Mouse (Mus musculus) MEL (cell line): ENCODE data around the gene Yap1. TPM values are rescaled to one million over a fixed set of nuclear protein-coding genes. Genes with fewer than 3 reads are reported as not detected.

Source experiments
- DNase-seq: peaks from one replicate; pipeline ENCODE4 v3.0.0; 2011; ENCODE audit warnings: low read depth, low spot score
- H3K27ac ChIP-seq: 2 replicates; pipeline ENCODE4 v1.5.1; 2012; ENCODE audit warnings: low read depth, mild to moderate bottlenecking, control low read depth, low read length, moderate library complexity; ENCODE audit not compliant: control insufficient read depth
- H3K27me3 ChIP-seq, 2 experiments: fragments of 150-350 bp in 1 of 2; sonication (generic) in 1 of 2; 2 replicates each; pipeline ENCODE4 v1.6.1; 2012; ENCODE audit warnings: low read length in 2 of 2, mild to moderate bottlenecking in 2 of 2, improper control_type of control experiment in 1 of 2, moderate library complexity in 1 of 2; ENCODE audit not compliant: insufficient read depth in 2 of 2, control insufficient read depth in 1 of 2
- H3K36me3 ChIP-seq, 2 experiments: 2 replicates each; pipeline ENCODE4 v1.6.1; 2012 to 2014; ENCODE audit warnings: low read length in 2 of 2, improper control_type of control experiment in 1 of 2, inconsistent platforms in 1 of 2, mild to moderate bottlenecking in 1 of 2; ENCODE audit not compliant: insufficient read depth in 2 of 2, control insufficient read depth in 1 of 2
- H3K4me1 ChIP-seq, 2 experiments: fragments of 150-350 bp in 1 of 2; sonication (generic) in 1 of 2; 2 replicates each; pipeline ENCODE4 v1.6.1; 2012; ENCODE audit warnings: low read length in 2 of 2, improper control_type of control experiment in 1 of 2, mild to moderate bottlenecking in 1 of 2; ENCODE audit not compliant: insufficient read depth in 2 of 2, control insufficient read depth in 1 of 2
- H3K4me3 ChIP-seq, 2 experiments: fragments of 150-350 bp in 1 of 2; sonication (generic) in 1 of 2; 2 replicates each; pipeline ENCODE4 v1.5.1; 2012; ENCODE audit warnings: low read depth in 2 of 2, low read length in 2 of 2, mild to moderate bottlenecking in 2 of 2, moderate library complexity in 2 of 2, control low read depth in 1 of 2, improper control_type of control experiment in 1 of 2; ENCODE audit not compliant: control insufficient read depth in 1 of 2, insufficient read depth in 1 of 2
- H3K79me2 ChIP-seq: 2 replicates; pipeline ENCODE4 v1.6.1; 2012; ENCODE audit warnings: mild to moderate bottlenecking, low read length, moderate library complexity; ENCODE audit not compliant: control insufficient read depth, poor library complexity, insufficient read depth
- H3K9ac ChIP-seq: 2 replicates; pipeline ENCODE4 v1.6.1; 2012; ENCODE audit warnings: low read depth, mild to moderate bottlenecking, control low read depth, low read length, moderate library complexity; ENCODE audit not compliant: control insufficient read depth, poor library complexity, severe bottlenecking
- H3K9me3 ChIP-seq: fragments of 150-350 bp; sonication (generic); replicated peaks from 2 replicates; pipeline ENCODE4 v1.6.1; 2012; ENCODE audit warnings: mild to moderate bottlenecking, low read length, improper control_type of control experiment, moderate library complexity; ENCODE audit not compliant: insufficient read depth
- CHD1 ChIP-seq: IDR thresholded peaks from 2 replicates; pipeline ENCODE4 v1.6.1; 2012; ENCODE audit warnings: low read depth, mild to moderate bottlenecking, inconsistent platforms, low read length, improper control_type of control experiment
- CHD2 ChIP-seq: IDR thresholded peaks from 2 replicates; pipeline ENCODE4 v1.6.1; 2011; ENCODE audit warnings: low read length, improper control_type of control experiment
- ELF1 ChIP-seq: IDR thresholded peaks from 2 replicates; pipeline ENCODE4 v1.6.1; 2014; ENCODE audit warnings: low read depth, mild to moderate bottlenecking, inconsistent platforms, low read length, improper control_type of control experiment, moderate library complexity
- EP300 ChIP-seq, 2 experiments: IDR thresholded peaks; 2 replicates each; pipeline ENCODE4 v1.6.1; 2011; ENCODE audit warnings: improper control_type of control experiment in 2 of 2, low read length in 2 of 2, low read depth in 1 of 2, mild to moderate bottlenecking in 1 of 2
- ETS1 ChIP-seq: IDR thresholded peaks from 2 replicates; pipeline ENCODE4 v1.6.1; 2012; ENCODE audit warnings: low read depth, mild to moderate bottlenecking, inconsistent platforms, low read length, improper control_type of control experiment, moderate library complexity
- GABPA ChIP-seq: IDR thresholded peaks from 2 replicates; pipeline ENCODE4 v1.6.1; 2012; ENCODE audit warnings: low read depth, mild to moderate bottlenecking, inconsistent platforms, low read length, improper control_type of control experiment, moderate library complexity
- JUND ChIP-seq: IDR thresholded peaks from 2 replicates; pipeline ENCODE4 v1.6.1; 2011; ENCODE audit warnings: low read depth, mild to moderate bottlenecking, improper control_type of control experiment, low read length
- MAZ ChIP-seq: IDR thresholded peaks from 2 replicates; pipeline ENCODE4 v1.6.1; 2012; ENCODE audit warnings: low read depth, mild to moderate bottlenecking, inconsistent platforms, low read length, improper control_type of control experiment
- MYC ChIP-seq: IDR thresholded peaks from 2 replicates; pipeline ENCODE4 v1.6.1; 2011; ENCODE audit warnings: low read depth, mild to moderate bottlenecking, low read length, improper control_type of control experiment, moderate library complexity
- NELFE ChIP-seq: IDR thresholded peaks from 2 replicates; pipeline ENCODE4 v1.6.1; 2011; ENCODE audit warnings: low read depth, low read length, improper control_type of control experiment
- NRF1 ChIP-seq: IDR thresholded peaks from 2 replicates; pipeline ENCODE4 v1.6.1; 2014; ENCODE audit warnings: low read depth, mild to moderate bottlenecking, inconsistent platforms, low read length, improper control_type of control experiment, moderate library complexity; ENCODE audit not compliant: poor library complexity, insufficient read depth, severe bottlenecking
- POLR2A ChIP-seq, 2 experiments: IDR thresholded peaks; 2 replicates each; pipeline ENCODE4 v1.6.1; 2011 to 2012; ENCODE audit warnings: low read length in 2 of 2, mild to moderate bottlenecking in 2 of 2, control low read depth in 1 of 2, improper control_type of control experiment in 1 of 2, low read depth in 1 of 2, moderate library complexity in 1 of 2; ENCODE audit not compliant: control insufficient read depth in 1 of 2, insufficient read depth in 1 of 2, poor library complexity in 1 of 2
- RCOR1 ChIP-seq: IDR thresholded peaks from 2 replicates; pipeline ENCODE4 v1.6.1; 2012; ENCODE audit warnings: low read depth, mild to moderate bottlenecking, inconsistent platforms, low read length, improper control_type of control experiment
- SIN3A ChIP-seq: IDR thresholded peaks from 2 replicates; pipeline ENCODE4 v1.6.1; 2012; ENCODE audit warnings: low read length, improper control_type of control experiment, inconsistent platforms
- TBP ChIP-seq: IDR thresholded peaks from 2 replicates; pipeline ENCODE4 v1.8.0; 2011; ENCODE audit warnings: low read depth, low read length, improper control_type of control experiment
- TCF12 ChIP-seq: IDR thresholded peaks from 2 replicates; pipeline ENCODE4 v1.6.1; 2014; ENCODE audit warnings: low read depth, mild to moderate bottlenecking, inconsistent platforms, low read length, improper control_type of control experiment, moderate library complexity
- USF1 ChIP-seq: IDR thresholded peaks from 2 replicates; pipeline ENCODE4 v1.6.1; 2014; ENCODE audit warnings: low read depth, mild to moderate bottlenecking, inconsistent platforms, low read length, improper control_type of control experiment, moderate library complexity
- ZNF384 ChIP-seq: IDR thresholded peaks from 2 replicates; pipeline ENCODE4 v1.6.1; 2012; ENCODE audit warnings: low read depth, mild to moderate bottlenecking, inconsistent platforms, low read length, improper control_type of control experiment
- polyA plus RNA-seq, 2 experiments: library from polyadenylated mRNA; stranded (reverse) in 1 of 2; unstranded in 1 of 2; fragments of >175 nt in 1 of 2; fragments of >200 nt in 1 of 2; gene quantifications; 2 replicates each; pipeline versions ENCODE4 v1.2.1 to v1.2.4; 2012; ENCODE audit warnings: low replicate concordance in 2 of 2, low read depth in 1 of 2; ENCODE audit not compliant: insufficient read length in 2 of 2, insufficient read depth in 1 of 2, missing spikeins in 1 of 2
- total RNA-seq: library from RNA; depleted of rRNA; stranded (reverse); fragments of 300-350 nt; gene quantifications from 2 replicates; pipeline ENCODE4 v1.2.3, GENCODE M21; 2012

Yap1 gene
- total and polyA plus RNA-seq, 3 experiments, result not detected

GRCm38 (mm10) chr9:8017253-8017913 lies 13.0 kb upstream of the Yap1 start:
- no peak for TF ChIP-seq MYC
- no peak for TF ChIP-seq TBP
- TF ChIP-seq ELF1, result peak; percentile 56; the same call in 1 of the 2 replicates
- TF ChIP-seq EP300 (IDR thresholded peaks at IDR 0.05; ENCODE audit: low read depth in 1 of 2, low read length in 2 of 2), result peak; percentile 40 to 64; a peak in 2 of 4 replicates
- no peak for TF ChIP-seq CHD1
- TF ChIP-seq ZNF384, result peak; percentile 86
- TF ChIP-seq RCOR1, result peak; percentile 95
- 0 out of 2 replicates have a peak, but pooled peaks have one; percentile 29 for TF ChIP-seq ETS1
- no peak for TF ChIP-seq USF1
- no peak for TF ChIP-seq JUND
- H3K27me3 ChIP-seq, result no peaks in the 10 kb centered on the region; a peak in 2 of 4 replicates
- peak; percentile 69 for DNase-seq
- H3K4me1 ChIP-seq, result no peaks in the 10 kb centered on the region
- H3K4me3 ChIP-seq, result no peak overlapping the region
- no peaks in the 10 kb centered on the region for H3K36me3 ChIP-seq
- peak overlapping the region; percentile 37 for H3K9ac ChIP-seq
- H3K9me3 ChIP-seq, result no peaks in the 10 kb centered on the region
- no peaks in the 10 kb centered on the region for H3K79me2 ChIP-seq
- H3K27ac ChIP-seq, result no peak overlapping the region

GRCm38 (mm10) chr9:8003301-8004271 lies 810 bp downstream of the Yap1 start:
- Histone ChIP-seq H3K27me3 (no peaks in the 10 kb centered on the region), H3K9me3 (no peaks in the 10 kb centered on the region), H3K27ac (no peak overlapping the region), H3K36me3 (no peaks in the 10 kb centered on the region), H3K79me2 (no peaks in the 10 kb centered on the region), H3K4me3 (no peak overlapping the region), H3K4me1 (no peaks in the 10 kb centered on the region), H3K9ac (no peak overlapping the region)
- TF ChIP-seq EP300 (IDR thresholded peaks at IDR 0.05; ENCODE audit: low read depth in 1 of 2, low read length in 2 of 2), result no peak
- TF ChIP-seq CHD1, result no peak
- no peak for TF ChIP-seq MAZ
- TF ChIP-seq RCOR1, result no peak
- no peak; a peak in 1 of 4 replicates for TF ChIP-seq POLR2A (IDR thresholded peaks at IDR 0.05; ENCODE audit: control insufficient read depth in 1 of 2, insufficient read depth in 1 of 2, low read depth in 1 of 2, low read length in 2 of 2, poor library complexity in 1 of 2)
- no peak for TF ChIP-seq ETS1
- TF ChIP-seq CHD2, result no peak
- no peak for TF ChIP-seq NRF1
- TF ChIP-seq SIN3A, result no peak
- no peak for TF ChIP-seq GABPA
- no peak for TF ChIP-seq NELFE
- TF ChIP-seq TCF12, result no peak
- DNase-seq, result no peak
